Mouse (Mus musculus): ENCODE data around the gene Phf12.

Phf12 gene

DNA sequence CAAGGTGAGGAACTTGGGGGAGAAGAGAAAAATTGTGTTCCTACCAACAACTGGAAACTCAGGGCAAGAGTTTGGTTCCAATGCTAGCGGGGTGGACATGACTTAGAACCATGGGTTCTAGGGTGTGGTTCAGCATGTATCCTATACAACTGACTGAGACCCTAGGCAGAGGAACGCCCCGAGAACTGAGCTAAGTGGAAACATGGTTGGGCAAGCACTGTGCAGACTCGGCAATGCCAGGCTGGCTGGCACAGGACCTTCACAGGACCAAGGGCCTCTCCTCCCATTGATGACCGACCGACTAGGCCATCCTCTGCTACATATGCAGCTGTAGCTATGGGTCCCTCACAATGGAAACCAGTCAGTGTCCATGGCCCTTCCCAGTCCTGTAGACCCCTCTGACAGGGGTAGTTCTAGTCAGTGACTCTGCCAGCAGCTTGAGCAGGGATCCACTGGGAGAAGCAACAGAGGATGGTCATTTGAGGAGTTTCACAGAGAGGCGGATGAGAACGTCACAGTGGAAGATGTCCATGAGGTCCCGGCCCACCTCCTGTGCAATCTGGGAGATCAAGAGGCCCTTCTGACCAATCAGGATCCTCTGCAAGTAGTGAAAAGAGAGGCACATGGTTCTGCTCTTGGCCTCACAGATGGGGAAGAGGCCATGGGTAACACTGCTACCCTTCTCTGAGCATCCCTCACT, 91.2 kb downstream of the Phf12 start:
- ATAC-seq (ENCODE audit: low TSS enrichment) = no peak

DNA sequence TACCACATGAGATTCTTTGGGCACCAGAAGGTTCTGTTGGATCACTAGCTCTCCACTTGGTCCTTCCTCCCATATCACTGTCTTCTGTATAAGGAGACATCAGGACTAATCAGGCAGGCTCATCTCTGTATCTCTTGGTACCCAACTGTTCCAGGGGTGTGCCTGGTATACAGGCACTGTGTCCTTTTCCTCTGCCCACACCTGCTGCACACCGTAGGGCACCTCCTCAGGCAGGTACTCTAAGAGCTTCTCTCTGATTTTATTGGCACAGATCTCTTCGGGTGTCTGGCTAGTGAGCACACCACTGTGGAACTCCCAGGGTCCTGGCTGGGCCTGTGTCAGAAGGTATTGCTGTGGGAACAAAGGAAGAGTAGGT, 91.7 kb downstream of the Phf12 start:
- no peak for ATAC-seq (ENCODE audit: low TSS enrichment)

DNA sequence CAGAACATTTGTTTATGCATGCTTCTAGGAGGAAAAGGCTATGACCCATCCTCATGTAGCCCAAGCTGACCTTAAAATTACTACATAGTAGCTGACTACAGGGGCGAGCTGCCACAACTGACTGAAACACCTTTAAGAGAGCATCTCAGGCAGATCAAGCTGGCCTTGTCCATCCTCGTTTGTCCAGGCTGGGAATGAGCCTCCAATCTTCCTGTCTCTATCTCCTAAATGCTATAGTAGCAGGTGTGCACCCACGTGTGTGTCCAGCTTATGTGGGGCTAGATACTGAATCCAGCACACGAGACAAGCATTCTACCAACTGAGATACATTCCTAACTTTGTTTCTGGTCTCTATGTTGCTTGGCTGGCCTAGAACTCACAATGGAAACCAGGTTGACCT, 92.1 kb downstream of the Phf12 start:
- no peak for ATAC-seq (ENCODE audit: low TSS enrichment)

All from frontal cortex, adult (tissue).